Mouse (Mus musculus) lung, adult 2 months (tissue): ENCODE data around the gene Phb2.

Experiments
- CTCF ChIP-seq: fragments of 200-500 bp; IDR thresholded peaks from 2 replicates; pipeline ENCODE4 v1.5.1; 2011; ENCODE audit warnings: mild to moderate bottlenecking, low read length, control low read depth; ENCODE audit not compliant: insufficient read depth
- POLR2A ChIP-seq: fragments of 200-500 bp; IDR thresholded peaks from 2 replicates; pipeline ENCODE4 v1.6.1; 2011; ENCODE audit warnings: low read depth, mild to moderate bottlenecking, control low read depth, low read length, borderline replicate concordance; ENCODE audit errors: extremely low read depth

GRCm38 (mm10) chr6:124719354-124719978 is 7.3 kb downstream of the Phb2 start:
- TF ChIP-seq POLR2A (no peak), CTCF (no peak)
